Mouse (Mus musculus): ENCODE measurements around the gene Tns1.

- no peak for TF ChIP-seq JUND (conservative IDR thresholded peaks at IDR 0.05; ENCODE audit: low read depth, low read length)
- TF ChIP-seq PAX5 (IDR thresholded peaks at IDR 0.05; ENCODE audit: low read length) = no peak
- TF ChIP-seq CTCF (conservative IDR thresholded peaks at IDR 0.05 in 1 of 2, IDR thresholded peaks at IDR 0.05 in 1 of 2; ENCODE audit: low read depth in 2 of 2, low read length in 2 of 2) = no peak
- TF ChIP-seq GABPA (IDR thresholded peaks at IDR 0.05; ENCODE audit: insufficient replicate concordance, low read depth, low read length) = no peak
- no peak for TF ChIP-seq USF1 (IDR thresholded peaks at IDR 0.05; ENCODE audit: low read depth, low read length)
- TF ChIP-seq EP300 (IDR thresholded peaks at IDR 0.05; ENCODE audit: low read length) = no peak
- no peak for TF ChIP-seq MXI1 (IDR thresholded peaks at IDR 0.05; ENCODE audit: low read depth, low read length)
Measured at GRCm38 (mm10) chr1:74085566-74085965, 38.7 kb downstream of the Tns1 start.

Data from CH12.LX (cell line).